Mouse (Mus musculus) stomach, embryonic 14.5 days (tissue): ENCODE measurements around the gene Dnajc10. TPM values are rescaled to one million over a fixed set of nuclear protein-coding genes. Genes with fewer than 3 reads are reported as not detected.

ENCODE experiments used
- ATAC-seq: fragments of 200-750 bp; cut with Nextera tagmentation; 2 replicates; pipeline ENCODE4 v1.8.0; 2017; ENCODE audit warnings: low read depth, moderate TSS enrichment; ENCODE audit not compliant: insufficient number of reproducible peaks, insufficient read depth, low FRiP score
- H3K27ac ChIP-seq: fragments of 300-500 bp; sonication (generic); 2 replicates; pipeline ENCODE4 v1.5.1; 2014; ENCODE audit warnings: mild to moderate bottlenecking, low read length, moderate library complexity, mixed read lengths
- H3K27me3 ChIP-seq: fragments of 300-500 bp; sonication (generic); 2 replicates; pipeline ENCODE4 v1.6.1; 2014; ENCODE audit warnings: low read length, control low read depth, mixed read lengths; ENCODE audit not compliant: control insufficient read depth, insufficient read depth
- H3K36me3 ChIP-seq: fragments of 300-500 bp; sonication (generic); 2 replicates; pipeline ENCODE4 v1.6.1; 2014; ENCODE audit warnings: mild to moderate bottlenecking, control low read depth, low read length, moderate library complexity, mixed read lengths; ENCODE audit not compliant: control insufficient read depth, insufficient read depth
- H3K4me1 ChIP-seq: fragments of 300-500 bp; sonication (generic); 2 replicates; pipeline ENCODE4 v1.6.1; 2014; ENCODE audit warnings: low read length, control low read depth, mixed read lengths; ENCODE audit not compliant: control insufficient read depth, insufficient read depth
- H3K4me2 ChIP-seq: fragments of 300-500 bp; sonication (generic); replicated peaks from 2 replicates; pipeline ENCODE4 v1.6.1; 2014; ENCODE audit warnings: low read depth, low read length, control low read depth
- H3K4me3 ChIP-seq: fragments of 300-500 bp; sonication (generic); 2 replicates; pipeline ENCODE4 v1.5.1; 2014; ENCODE audit warnings: low read depth, low read length, control low read depth
- H3K9ac ChIP-seq: fragments of 300-500 bp; sonication (generic); replicated peaks from 2 replicates; pipeline ENCODE4 v1.6.1; 2014; ENCODE audit warnings: low read depth, mild to moderate bottlenecking, control low read depth, low read length, moderate library complexity, mixed read lengths
- H3K9me3 ChIP-seq: fragments of 300-500 bp; sonication (generic); 2 replicates; pipeline ENCODE4 v1.6.1; 2016; ENCODE audit warnings: low read depth, low read length, control low read depth; ENCODE audit not compliant: control insufficient read depth
- WGBS: fragments of 180-500 bp; shearing (Covaris S2); extraction: QIAGEN DNeasy Blood & Tissue Kit; methylation state at CpG from one replicate; pipeline ENCODE4 v1.1.7; 2014; 5-methylcytosine and 5-hydroxymethylcytosine counted together
- polyA plus RNA-seq: library from polyadenylated mRNA; unstranded; fragments of >200 nt; fragmentation: Nextera tagmentation; extraction: Ambion mirVana; gene quantifications from 2 replicates; pipeline ENCODE4 v1.2.1, GENCODE M21; 2014

Dnajc10 gene
- polyA plus RNA-seq, 1 experiment from 2014 or later: 91.8 TPM

DNA sequence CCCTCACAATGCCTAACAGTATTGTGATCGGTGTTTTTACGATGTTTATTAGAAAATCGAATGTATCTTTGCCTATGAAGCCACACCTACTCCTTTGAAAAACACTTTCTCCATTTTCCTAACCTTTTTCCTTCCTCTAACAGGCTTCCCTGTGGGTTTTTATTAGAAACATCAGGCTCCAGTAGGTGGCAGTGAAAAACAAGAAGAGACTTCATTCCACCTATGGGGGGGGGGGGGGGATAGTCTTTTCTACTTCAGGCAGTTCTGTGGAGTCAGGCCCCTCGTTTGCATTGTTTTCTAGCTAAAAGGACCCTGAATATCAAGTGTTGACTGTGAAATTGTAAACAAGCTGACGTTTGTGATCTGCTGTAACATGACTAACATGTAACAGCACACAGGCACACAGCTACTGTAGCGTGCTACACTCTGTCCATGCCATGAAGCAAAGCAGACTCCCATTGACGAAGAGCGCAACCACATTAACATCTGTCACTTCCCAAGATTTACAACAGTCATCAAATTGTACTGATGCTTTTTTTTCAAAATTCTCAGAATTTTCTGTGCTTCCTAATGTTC lies 41.5 kb downstream of the Dnajc10 start:
- Histone ChIP-seq H3K27me3 (no peaks in the 10 kb centered on the region), H3K4me3 (no peak overlapping the region), H3K9ac (no peak overlapping the region), H3K36me3 (peaks cover 26% of the 10 kb centered on the region), H3K9me3 (no peaks in the 10 kb centered on the region), H3K4me1 (no peaks in the 10 kb centered on the region), H3K27ac (no peak overlapping the region), H3K4me2 (no peak overlapping the region)
- WGBS: 47% methylated on average over 8 of the region's 8 CpGs
- ATAC-seq: no peak

DNA sequence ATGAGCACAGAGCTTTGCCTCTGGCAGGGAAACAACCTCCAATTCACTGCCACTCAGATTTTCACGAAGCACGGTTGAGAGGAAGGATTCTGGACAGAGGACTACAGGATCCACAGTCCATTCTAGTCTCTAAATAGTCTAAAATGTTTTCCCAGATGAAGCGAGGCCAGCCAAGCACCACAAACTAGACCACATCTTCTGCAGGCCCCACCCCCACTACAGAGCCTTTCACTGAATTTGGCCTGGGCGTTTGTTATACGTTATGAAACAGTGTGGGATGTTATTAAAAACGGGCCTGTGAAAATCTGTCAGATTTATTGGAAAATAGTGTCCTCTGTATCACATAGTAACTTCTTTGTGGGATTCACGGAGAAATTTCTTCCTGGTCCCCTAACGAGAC lies 56.2 kb downstream of the Dnajc10 start:
- Histone ChIP-seq H3K4me1 (no peaks in the 10 kb centered on the region), H3K4me2 (no peak overlapping the region), H3K36me3 (no peaks in the 10 kb centered on the region), H3K27ac (no peak overlapping the region), H3K27me3 (no peaks in the 10 kb centered on the region), H3K9ac (no peak overlapping the region), H3K4me3 (no peak overlapping the region), H3K9me3 (no peaks in the 10 kb centered on the region)
- no peak for ATAC-seq
- 78% methylated on average over 8 of the region's 8 CpGs for WGBS

DNA sequence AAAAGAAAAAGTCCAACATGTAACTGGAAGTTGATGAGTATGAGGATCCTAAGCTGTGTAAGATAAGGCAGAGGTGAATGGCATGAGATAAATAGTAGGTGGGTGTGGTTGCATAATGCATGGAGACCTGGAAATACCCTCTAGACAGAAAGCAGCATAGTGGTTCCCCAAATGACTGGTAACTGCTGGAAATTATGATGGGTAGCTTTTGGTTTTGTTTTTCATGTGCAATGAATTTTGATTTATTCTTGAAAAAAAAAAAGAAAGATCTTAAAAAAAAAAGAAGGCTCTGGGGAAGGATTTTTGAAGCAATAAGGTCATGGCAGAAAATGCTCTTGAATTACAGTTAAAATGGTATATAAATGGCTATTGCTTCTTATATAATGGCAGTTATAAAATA lies 59.6 kb downstream of the Dnajc10 start:
- no peak overlapping the region for H3K27ac ChIP-seq
- no peak overlapping the region for H3K4me3 ChIP-seq
- H3K9me3 ChIP-seq: peaks cover 3% of the 10 kb centered on the region; the same call in 1 of the 2 replicates
- H3K27me3 ChIP-seq: no peaks in the 10 kb centered on the region
- ATAC-seq: no peak
- no peaks in the 10 kb centered on the region for H3K4me1 ChIP-seq
- no peaks in the 10 kb centered on the region for H3K36me3 ChIP-seq
- H3K9ac ChIP-seq: no peak overlapping the region
- no peak overlapping the region for H3K4me2 ChIP-seq

DNA sequence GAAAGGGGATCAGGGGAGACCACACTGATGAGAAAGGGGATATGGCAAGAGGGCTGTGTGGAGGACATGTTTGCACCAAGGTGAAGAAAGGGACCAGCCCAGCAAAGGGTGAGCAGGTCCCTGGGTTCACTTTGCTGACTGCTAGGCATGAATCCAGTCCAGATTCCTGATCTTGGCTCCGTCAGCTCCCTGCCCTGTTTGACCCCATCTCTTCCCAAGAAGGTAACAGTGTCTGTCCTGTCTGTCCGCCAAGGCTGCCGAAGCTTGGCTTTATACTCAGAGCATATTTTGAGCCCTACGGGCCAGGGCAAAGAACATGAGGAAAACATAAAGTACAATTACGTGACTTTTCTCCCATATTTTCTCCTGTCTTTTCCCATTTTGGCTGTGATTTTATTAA lies 64.6 kb downstream of the Dnajc10 start:
- 89% methylated on average over 5 of the region's 5 CpGs for WGBS
- Histone ChIP-seq H3K27ac (no peak overlapping the region), H3K4me2 (no peak overlapping the region), H3K36me3 (no peaks in the 10 kb centered on the region), H3K4me1 (no peaks in the 10 kb centered on the region), H3K27me3 (no peaks in the 10 kb centered on the region), H3K4me3 (no peak overlapping the region), H3K9me3 (peaks cover 3% of the 10 kb centered on the region; the same call in 1 of the 2 replicates), H3K9ac (no peak overlapping the region)
- no peak for ATAC-seq

DNA sequence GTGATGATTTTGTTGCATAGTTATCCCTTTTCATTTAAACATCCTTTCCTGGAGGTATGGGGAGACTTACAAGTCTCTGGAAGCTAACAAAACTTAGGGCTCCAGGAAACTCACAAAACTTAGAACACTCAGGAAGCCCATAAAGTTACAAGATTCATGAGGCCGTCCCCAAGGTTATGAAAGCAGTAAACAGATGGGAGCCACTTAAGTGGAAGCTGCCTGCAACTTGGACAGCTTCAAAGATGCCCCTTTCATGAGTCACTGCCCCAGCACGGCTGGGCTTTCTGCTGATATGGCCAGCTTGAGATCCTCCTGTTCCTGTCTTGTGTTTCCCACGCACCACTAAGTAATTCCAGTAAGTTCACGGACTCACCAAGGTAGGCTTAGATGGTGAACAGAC lies 69.2 kb downstream of the Dnajc10 start:
- no peak overlapping the region for H3K4me2 ChIP-seq
- H3K9me3 ChIP-seq: no peaks in the 10 kb centered on the region
- H3K36me3 ChIP-seq: no peaks in the 10 kb centered on the region
- H3K27me3 ChIP-seq: no peaks in the 10 kb centered on the region
- H3K9ac ChIP-seq: no peak overlapping the region
- H3K4me1 ChIP-seq: no peaks in the 10 kb centered on the region
- 49% methylated on average over 4 of the region's 4 CpGs for WGBS
- ATAC-seq: no peak
- H3K4me3 ChIP-seq: no peak overlapping the region
- H3K27ac ChIP-seq: no peak overlapping the region

DNA sequence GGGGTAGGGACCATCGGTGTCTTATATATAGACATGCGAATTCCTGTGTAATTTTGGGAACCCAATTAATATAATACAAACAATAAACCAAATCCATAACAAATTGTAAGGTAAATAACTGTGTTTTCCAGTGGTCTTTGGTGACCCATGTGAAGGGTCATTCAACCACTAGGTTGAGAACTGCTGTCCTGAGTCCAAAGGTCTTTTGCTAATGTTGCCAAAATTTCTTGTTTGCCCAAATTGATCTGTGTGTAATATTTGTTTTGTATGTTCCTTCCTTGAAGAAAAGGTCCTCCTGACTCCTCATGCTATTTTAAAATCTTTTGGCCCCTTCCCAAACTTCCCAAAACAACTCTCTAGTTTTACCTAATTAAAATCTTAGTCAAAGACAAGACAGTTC lies 71.0 kb downstream of the Dnajc10 start:
- WGBS: 94% methylated on average over 2 of the region's 2 CpGs
- Histone ChIP-seq H3K4me2 (no peak overlapping the region), H3K27me3 (no peaks in the 10 kb centered on the region), H3K9me3 (no peaks in the 10 kb centered on the region), H3K4me3 (no peak overlapping the region), H3K27ac (no peak overlapping the region), H3K36me3 (no peaks in the 10 kb centered on the region), H3K9ac (no peak overlapping the region), H3K4me1 (no peaks in the 10 kb centered on the region)
- ATAC-seq: no peak

DNA sequence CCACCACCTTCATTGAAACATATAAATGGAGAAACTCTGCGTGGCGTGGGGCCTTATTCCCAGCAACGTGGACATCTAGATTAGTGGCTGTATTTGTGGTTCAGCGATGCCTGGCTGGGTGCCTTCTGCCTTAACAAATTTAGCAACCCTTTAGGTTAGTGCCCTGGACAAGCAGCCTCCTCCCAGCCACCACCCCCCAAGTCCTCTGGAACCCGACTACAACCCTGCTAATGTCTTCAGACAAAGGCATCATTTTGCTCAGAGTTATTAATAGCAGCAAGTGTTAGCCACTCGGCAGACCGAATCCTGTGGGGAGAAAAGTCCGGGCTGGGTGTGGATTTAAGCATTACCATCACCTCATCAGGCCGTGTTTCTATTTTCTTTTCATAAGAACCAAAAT lies 72.4 kb downstream of the Dnajc10 start:
- WGBS: 64% methylated on average over 9 of the region's 9 CpGs
- H3K36me3 ChIP-seq: no peaks in the 10 kb centered on the region
- no peak for ATAC-seq

DNA sequence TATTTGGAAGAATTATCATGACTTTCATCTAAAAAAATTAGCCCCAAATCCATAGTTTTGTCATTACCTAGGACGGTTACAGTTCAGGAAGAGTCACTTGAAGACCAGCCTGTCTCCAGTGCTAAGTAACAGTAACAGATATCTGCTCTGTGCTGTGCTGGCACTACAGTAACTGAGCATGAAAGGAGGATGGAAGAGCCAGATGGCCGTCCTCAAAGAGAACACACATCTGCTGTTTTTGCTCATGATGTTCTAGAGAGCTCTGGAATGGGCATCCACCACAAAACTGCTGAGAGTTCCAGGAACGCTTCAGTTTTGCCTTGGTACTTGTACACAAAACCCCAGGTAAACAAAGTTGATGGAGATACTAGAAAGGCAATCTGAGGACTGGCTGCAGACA lies 73.1 kb downstream of the Dnajc10 start:
- WGBS: 54% methylated on average over 3 of the region's 3 CpGs

More for the DNA sequence above, 72.4 kb downstream of the Dnajc10 start:
- no peaks in the 10 kb centered on the region for H3K9me3 ChIP-seq
- no peak overlapping the region for H3K9ac ChIP-seq
- H3K4me3 ChIP-seq: no peak overlapping the region
- H3K4me1 ChIP-seq: no peaks in the 10 kb centered on the region
- H3K4me2 ChIP-seq: no peak overlapping the region
- no peaks in the 10 kb centered on the region for H3K27me3 ChIP-seq
- no peak overlapping the region for H3K27ac ChIP-seq

DNA sequence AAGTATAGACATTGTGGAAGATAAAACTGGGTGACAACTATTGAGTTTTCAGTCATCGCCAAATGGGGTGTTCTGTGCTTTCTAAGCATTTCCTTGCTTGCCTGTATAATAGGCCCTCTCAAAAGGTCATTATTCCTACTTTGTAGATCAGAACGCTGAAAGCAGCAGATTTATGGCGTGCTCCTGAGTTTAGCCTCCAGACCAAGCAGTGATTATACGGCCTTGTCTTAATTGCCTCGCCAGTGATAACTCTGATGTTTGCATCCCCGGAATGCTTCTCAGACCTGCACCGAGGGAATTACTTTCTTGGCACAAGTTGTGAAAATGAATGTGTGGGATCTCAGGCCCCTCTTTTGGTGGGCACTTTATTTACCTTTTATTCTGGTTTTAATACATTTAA lies 80.8 kb downstream of the Dnajc10 start:
- 47% methylated on average over 7 of the region's 7 CpGs for WGBS
- no peaks in the 10 kb centered on the region for H3K27me3 ChIP-seq
- H3K4me1 ChIP-seq: no peaks in the 10 kb centered on the region

More for the DNA sequence above, 73.1 kb downstream of the Dnajc10 start:
- H3K36me3 ChIP-seq: no peaks in the 10 kb centered on the region
- ATAC-seq: no peak
- no peak overlapping the region for H3K4me2 ChIP-seq
- no peak overlapping the region for H3K27ac ChIP-seq
- no peaks in the 10 kb centered on the region for H3K9me3 ChIP-seq
- H3K4me3 ChIP-seq: no peak overlapping the region
- H3K4me1 ChIP-seq: no peaks in the 10 kb centered on the region
- H3K9ac ChIP-seq: no peak overlapping the region
- H3K27me3 ChIP-seq: no peaks in the 10 kb centered on the region

More for the DNA sequence above, 80.8 kb downstream of the Dnajc10 start:
- H3K27ac ChIP-seq: no peak overlapping the region
- no peaks in the 10 kb centered on the region for H3K9me3 ChIP-seq
- ATAC-seq: no peak
- H3K4me3 ChIP-seq: no peak overlapping the region
- H3K4me2 ChIP-seq: no peak overlapping the region
- H3K9ac ChIP-seq: no peak overlapping the region
- H3K36me3 ChIP-seq: no peaks in the 10 kb centered on the region
